Mouse (Mus musculus) c-Kit-negative CD71-positive TER-119-positive erythroid progenitor cells, embryonic 14.5 days (primary cell): ENCODE results near the gene Med1.
A peak's percentile ranks its signal among the peaks of the same experiment; 100 is the strongest.

ENCODE experiments used
- DNase-seq: peaks from one replicate; pipeline ENCODE4 v3.0.0-alpha.2; 2013; ENCODE audit warnings: low read depth, low spot score

Med1 gene

DNA sequence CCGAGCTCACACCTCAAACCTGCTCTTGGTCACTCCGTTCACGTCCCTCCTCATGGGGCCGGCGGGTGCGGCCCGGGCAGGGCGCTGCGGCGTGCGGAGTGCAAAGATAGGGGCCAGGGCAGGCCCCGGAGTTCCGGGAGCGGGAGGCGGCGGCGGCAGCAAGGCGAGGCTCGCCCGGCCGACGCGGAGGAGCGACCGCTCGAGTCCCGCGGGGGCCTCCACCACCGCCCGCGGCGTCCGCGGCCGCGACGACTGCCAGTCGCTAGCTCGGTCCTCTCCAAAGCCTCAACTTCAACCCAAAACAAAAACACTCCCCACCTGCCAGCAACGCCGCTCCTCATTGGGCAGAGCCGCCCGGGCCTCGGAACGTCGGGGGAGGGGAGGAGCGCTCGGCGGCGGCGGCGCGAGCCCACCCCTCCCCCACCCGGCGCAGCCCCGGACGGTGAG, 43.8 kb downstream of the Med1 start:
- DNase-seq = peak; percentile 56

DNA sequence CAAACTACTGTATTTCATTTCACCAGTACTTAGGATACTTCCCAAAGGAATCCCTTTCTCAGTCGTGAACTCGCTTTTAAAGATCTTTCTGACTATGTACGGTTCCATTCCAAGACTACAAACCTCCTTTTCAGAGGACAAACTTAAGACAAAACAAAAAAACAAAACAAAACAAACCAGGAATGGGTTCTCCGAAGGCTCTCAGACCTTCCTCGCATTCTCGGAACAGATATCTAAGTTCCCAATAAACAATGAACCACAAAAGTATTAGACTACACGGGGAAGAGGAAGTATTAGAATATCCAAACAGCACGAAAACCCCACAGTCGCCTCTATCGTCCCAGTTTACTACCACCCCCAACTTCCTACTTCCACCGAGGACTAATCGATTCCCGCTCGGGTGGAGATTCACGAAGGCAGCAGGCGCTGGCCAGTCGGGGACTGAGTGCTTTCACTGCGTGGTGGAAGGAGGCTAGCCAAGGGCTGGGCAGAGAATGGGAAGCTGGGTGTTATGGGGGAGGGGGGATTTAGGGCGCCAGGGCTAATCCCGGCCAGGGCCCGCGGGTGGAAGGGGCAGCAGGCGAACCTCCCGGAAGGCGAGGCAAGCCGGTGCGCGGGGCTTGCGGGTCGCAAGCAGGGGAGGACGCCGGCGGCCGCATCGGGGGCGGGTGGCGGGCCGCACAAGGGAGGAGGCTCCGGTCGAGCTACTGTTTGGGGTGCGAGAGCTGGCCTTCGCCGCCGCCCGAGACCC, 44.4 kb downstream of the Med1 start:
- peak; percentile 33 for DNase-seq

DNA sequence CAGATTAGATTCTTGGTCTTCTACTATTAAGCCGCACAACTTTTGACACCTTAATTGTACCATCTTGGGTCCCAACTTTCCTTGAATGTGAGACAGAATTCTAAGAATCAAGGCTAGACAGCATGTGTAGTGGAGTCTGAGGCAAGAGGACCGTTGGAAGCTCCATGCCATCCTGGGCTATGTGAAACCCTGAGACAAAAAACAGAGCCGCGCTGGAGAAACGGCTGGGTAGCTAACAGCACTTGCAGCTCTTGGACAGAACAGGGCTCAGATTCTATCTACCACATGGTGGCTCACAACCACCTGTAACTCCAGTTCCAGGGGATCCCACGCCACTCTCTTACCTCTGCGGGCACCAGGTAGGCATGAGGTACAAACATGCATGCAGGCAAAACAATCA, 47.2 kb downstream of the Med1 start:
- no peak for DNase-seq

DNA sequence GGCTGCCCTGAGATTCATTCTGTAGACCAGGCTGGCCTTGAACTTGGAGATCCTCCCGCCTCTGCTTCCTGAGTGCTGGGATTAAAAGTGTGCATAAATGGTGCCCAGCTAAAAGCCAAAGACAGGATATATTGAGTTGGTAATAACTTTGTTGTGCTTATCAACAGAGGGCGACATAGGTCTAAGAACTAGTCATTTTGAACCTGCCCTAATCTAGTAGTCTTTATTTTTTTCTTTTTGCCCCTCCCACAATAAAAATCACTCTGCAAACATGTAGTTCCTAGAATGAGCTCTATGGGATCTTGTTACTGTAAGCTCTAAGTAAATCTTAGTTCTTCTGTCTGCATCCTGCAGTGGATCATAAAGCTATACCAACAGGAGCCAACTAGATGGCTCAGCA, 50.5 kb downstream of the Med1 start:
- no peak for DNase-seq

DNA sequence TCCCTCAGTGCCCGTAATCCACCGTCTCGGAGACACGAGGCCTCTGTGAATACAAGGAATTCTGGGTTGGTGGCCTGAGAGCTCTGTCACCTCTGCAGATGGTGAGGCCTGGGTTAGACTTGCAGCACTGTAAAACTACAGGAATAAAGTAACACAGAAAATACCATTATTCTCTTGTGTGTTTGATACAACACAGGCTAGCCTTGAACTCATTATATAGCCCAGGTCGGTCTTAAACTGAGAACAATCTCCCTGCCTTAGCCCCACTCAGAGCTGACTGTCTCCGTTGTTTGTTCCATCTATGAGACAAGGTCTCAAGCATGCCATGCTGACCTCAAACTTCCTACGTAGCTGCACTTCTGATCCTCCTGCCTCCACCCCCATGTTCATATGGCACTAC, 54.2 kb downstream of the Med1 start:
- no peak for DNase-seq

DNA sequence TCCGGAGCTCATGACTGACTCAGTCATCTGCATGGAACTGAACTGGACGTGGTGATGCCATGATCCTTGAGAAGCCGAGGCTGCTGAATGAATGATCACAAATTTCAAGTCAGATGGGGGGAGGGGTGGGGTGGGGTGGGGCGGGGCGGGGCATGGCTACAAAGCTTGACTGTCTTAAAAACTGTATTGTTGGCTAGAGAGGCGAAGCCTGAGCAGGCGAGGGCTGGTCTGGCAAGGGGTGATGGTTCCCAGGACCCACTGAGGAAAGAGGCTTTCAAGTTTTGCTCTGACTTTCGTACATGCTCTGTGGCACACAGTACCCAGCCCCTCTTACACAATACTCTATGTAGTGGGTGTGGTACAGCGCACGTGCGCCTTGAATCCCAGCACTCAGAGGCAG, 55.3 kb downstream of the Med1 start:
- no peak for DNase-seq

DNA sequence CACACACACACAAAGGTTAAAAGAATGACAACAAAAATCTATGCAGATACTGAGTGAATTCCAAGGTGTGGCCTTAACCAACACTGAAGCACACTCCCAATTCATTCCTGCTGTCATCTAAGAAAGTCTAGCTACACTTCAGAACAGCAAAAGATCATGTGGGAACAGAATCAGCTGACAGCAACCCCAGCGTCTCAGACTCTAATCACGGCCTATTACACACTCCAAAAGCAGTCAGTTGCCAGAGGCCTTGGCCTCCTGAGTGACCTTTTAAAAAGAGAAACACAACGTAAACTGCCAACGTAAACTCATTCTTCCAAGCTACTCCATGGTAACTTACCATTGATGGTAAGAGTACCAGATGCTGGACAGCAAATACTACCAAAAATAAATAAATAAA, 58.1 kb downstream of the Med1 start:
- no peak for DNase-seq

DNA sequence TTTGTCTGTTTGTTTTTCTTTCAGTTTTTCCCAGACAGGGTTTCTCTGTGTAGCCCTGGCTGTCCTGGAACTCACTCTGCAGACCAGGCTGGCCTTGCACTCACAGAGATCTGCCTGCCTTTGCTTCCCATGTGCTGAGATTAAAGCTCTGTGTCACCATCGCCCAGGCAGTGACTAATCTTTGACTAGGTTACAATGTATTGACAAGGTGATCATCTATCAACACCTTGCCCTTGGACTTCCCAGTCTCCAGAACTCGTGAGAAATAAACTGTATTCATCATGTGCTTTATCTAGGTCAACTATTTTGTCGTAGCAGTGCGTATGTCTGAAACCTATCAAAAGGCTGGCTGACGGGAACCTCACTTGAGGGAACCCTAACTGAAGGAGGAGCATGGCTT, 69.7 kb downstream of the Med1 start:
- DNase-seq = no peak

DNA sequence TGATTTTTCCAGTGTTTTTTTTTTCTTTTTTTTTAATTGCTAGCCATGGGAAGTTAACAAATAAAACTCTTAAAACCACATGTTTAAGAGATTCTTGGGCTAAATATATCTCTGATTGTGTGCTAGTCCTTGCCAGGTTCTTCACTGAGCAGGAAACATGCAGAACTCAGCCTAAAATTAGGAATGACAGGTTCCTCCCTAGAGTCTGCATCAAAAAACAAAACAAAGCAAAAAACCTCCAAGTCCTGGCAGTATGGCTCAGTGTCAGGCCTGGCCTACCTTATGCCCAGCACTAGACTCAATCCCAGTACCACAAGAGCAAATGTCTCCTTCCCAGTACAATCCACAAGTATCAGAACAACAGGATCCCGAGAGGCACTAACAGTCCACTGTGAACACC, 78.7 kb downstream of the Med1 start:
- no peak for DNase-seq

DNA sequence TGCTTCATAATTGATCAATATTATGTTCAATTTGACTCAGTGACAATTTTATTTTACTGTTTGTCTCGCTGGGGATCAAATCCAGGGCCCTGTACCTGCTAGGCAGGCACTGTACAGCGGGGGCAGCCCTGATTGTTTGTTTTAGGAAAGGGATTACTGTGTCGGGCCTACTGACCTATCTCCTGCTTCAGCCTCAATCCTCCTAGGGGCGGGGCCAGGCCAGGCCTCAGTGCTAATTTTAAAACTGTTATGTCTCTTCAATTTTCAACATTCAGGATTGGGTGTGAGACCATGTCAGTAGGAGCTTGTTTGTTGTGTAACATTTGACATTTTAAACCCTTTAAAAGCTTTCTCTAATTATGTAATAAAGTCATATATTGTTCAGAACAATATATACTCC, 79.6 kb downstream of the Med1 start:
- no peak for DNase-seq

DNA sequence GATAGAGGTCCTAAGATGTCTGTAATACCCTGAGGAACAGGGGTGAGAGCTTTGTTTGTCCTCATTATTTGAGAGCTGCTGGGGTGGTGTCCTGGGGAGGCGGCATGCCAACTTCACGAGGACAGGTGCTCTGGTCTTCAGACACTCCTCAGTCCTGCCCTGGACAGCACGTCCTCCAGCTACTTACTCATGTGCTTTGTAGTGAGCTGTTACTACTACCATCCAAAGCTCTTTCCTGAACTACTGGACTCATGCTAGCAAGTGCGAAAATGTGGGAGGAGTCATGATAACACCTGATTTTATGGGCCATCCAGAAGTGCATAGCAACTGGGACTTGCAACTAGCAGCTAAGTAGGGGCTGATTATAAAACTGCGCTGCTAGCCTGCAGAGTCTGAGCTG, 83.4 kb downstream of the Med1 start:
- no peak for DNase-seq
